Mouse (Mus musculus) yolk sac, embryonic 10.5 days (tissue): ENCODE results near the gene C2cd2.

Experiments used
- DNase-seq: peaks from one replicate; pipeline ENCODE4 v3.0.0-alpha.2; 2017; ENCODE audit warnings: low spot score

C2cd2 gene

GRCm38 (mm10) chr16:97808881-97809280, 153.5 kb downstream of the C2cd2 start:
- no peak for DNase-seq

DNA sequence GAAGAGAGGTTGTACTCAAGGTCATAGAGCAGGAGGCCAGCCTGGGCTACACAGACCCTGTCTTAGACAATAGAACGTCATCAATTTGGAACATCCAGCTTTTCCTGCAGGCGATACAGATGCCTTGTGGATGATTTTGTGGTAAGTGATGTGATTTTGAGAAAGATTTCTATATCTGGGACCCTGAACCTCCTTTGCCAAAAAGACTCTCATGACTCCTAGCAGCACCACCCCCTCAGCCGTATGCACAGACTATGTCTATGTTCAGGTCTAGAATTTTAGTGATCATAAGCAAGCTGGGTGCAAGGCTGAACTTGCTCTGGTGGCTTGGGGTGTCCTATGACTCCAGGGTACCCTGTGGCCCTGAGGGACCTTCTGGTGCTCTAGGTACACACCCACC, 156.8 kb downstream of the C2cd2 start:
- no peak for DNase-seq
